Mouse (Mus musculus) megakaryocyte, embryonic 14.5 days (primary cell): ENCODE results near the gene Naa15.

ENCODE experiments used
- FLI1 ChIP-seq: IDR thresholded peaks from 2 replicates; pipeline ENCODE4 v1.6.1; 2012; ENCODE audit warnings: low read length, inconsistent platforms, mixed read lengths
- GATA1 ChIP-seq: IDR thresholded peaks from 3 replicates; pipeline ENCODE4 v1.6.1; 2012; ENCODE audit warnings: mixed read lengths, low read length, inconsistent platforms, borderline replicate concordance

DNA sequence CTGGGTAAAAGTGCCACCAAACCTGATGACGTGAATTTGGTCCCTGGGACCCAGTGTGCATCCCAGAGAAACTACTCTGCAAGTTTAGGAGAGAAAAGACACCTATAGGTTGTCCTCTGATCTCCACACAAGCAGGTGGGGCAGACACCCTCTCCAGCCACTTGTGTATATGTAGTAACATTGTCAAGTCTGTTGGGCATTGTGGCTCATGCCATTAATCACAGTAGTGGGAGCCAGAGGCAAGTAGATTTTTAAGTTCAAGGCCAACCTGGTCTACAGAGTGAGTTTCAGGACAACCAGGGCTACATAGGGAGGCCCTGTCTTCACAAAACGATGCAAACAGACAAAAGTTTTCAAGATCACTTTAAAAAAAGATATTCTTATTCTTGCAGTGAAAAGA, 43.1 kb upstream of the Naa15 start:
- no peak for TF ChIP-seq GATA1
- no peak for TF ChIP-seq FLI1
